ENCODE assay signal across 15 mouse cellular contexts in the genomic region with DNA sequence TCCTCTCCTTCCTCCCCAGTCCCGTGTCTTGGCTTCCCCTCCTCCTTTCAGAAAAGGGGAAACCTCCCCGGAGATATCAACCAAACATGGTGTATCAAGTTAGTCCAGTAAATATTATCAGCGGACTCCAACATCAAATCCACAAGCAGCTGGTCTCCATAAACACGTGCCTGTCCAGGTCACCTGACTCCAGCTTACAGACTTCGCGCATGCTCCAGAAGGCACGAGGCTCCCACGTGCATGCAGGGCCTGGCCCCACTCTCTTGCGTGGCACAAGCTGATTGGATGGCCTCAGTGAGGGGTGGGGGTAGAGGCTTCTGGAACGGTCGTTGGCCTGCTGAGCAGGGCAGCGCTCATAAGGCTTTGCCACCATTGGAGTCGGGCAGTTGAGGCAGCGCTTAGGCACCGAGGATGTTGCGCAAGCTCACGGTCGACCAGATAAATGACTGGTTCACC. TPM values are rescaled to one million over a fixed set of nuclear protein-coding genes. Genes with fewer than 3 reads are reported as not detected.
"Had no signal": no experiment of that assay in that cellular context is flagged by ENCODE, and none has a peak within 500 bp of the region (broad histone marks: within the 10 kb centered on the region; RNA-seq: fewer than 3 reads in every experiment).

A gene (plus strand): TSS at position 329 of the 456 bp plus-strand sequence.

- H3K4me3 ChIP-seq: limb, embryonic 12.5 days; limb, embryonic 15.5 days; myocyte; neural tube, embryonic 13.5 days; stomach, embryonic 15.5 days had no signal

- DNase-seq: kidney, adult 2 months; kidney, postnatal 36 days; layer of hippocampus, postnatal 36 days; left cerebral cortex, postnatal 4 days; liver, postnatal 0 days; lung, embryonic 14.5 days; midbrain, embryonic 14.5 days; thymus, postnatal 36 days had no signal

- H3K27me3 ChIP-seq: limb, embryonic 12.5 days; limb, embryonic 15.5 days; neural tube, embryonic 13.5 days; stomach, embryonic 15.5 days had no signal

- H3K36me3 ChIP-seq: limb, embryonic 12.5 days; limb, embryonic 15.5 days; neural tube, embryonic 13.5 days; stomach, embryonic 15.5 days had no signal

RNA-seq across cellular contexts. Expression of the gene that starts here (rescaled TPM):
- polyA plus RNA-seq: kidney, adult 2 months; macrophage; spleen, adult 2 months had no signal
